Mouse (Mus musculus) limb, embryonic 14.5 days (tissue): Measurements from ENCODE around the gene Thap8. TPM values are rescaled to one million over a fixed set of nuclear protein-coding genes. Genes with fewer than 3 reads are reported as not detected.
"Not testable (repeated sequence)": the region's sequence is repeated elsewhere in the genome, so short reads cannot be mapped to it uniquely, and the experiment has no call there.

Source experiments
- ATAC-seq: fragments of 200-750 bp; cut with Nextera tagmentation; 2 replicates; pipeline ENCODE4 v1.8.0; 2017; ENCODE audit warnings: low read depth, moderate number of reproducible peaks, moderate TSS enrichment; ENCODE audit not compliant: low FRiP score
- DNase-seq: peaks from one replicate; pipeline ENCODE4 v3.0.0-alpha.2; 2015; ENCODE audit warnings: low spot score
- H3K27ac ChIP-seq: fragments of 300-500 bp; sonication (generic); replicated peaks from 2 replicates; pipeline ENCODE4 v1.5.1; 2014; ENCODE audit warnings: low read depth, mild to moderate bottlenecking, low read length, moderate library complexity, mixed read lengths
- H3K27me3 ChIP-seq: fragments of 300-500 bp; sonication (generic); 2 replicates; pipeline ENCODE4 v1.6.1; 2014; ENCODE audit warnings: low read length, mixed read lengths; ENCODE audit not compliant: control insufficient read depth, insufficient read depth
- H3K36me3 ChIP-seq: fragments of 300-500 bp; sonication (generic); 2 replicates; pipeline ENCODE4 v1.6.1; 2014; ENCODE audit warnings: mild to moderate bottlenecking, low read length, moderate library complexity, mixed read lengths; ENCODE audit not compliant: control insufficient read depth, insufficient read depth
- H3K4me1 ChIP-seq: fragments of 300-500 bp; sonication (generic); 2 replicates; pipeline ENCODE4 v1.6.1; 2014; ENCODE audit warnings: antibody characterized with exemption, low read length, mixed read lengths; ENCODE audit not compliant: control insufficient read depth, insufficient read depth
- H3K4me2 ChIP-seq: fragments of 300-500 bp; sonication (generic); replicated peaks from 2 replicates; pipeline ENCODE4 v1.6.1; 2014; ENCODE audit warnings: low read depth, mild to moderate bottlenecking, low read length, moderate library complexity; ENCODE audit not compliant: severe bottlenecking
- H3K4me3 ChIP-seq: fragments of 300-500 bp; sonication (generic); replicated peaks from 2 replicates; pipeline ENCODE4 v1.5.1; 2014; ENCODE audit warnings: low read length
- H3K9ac ChIP-seq: fragments of 300-500 bp; sonication (generic); 2 replicates; pipeline ENCODE4 v1.6.1; 2014; ENCODE audit warnings: mild to moderate bottlenecking, low read depth, low read length, moderate library complexity; ENCODE audit not compliant: severe bottlenecking
- H3K9me3 ChIP-seq: fragments of 300-500 bp; sonication (generic); 2 replicates; pipeline ENCODE4 v1.6.1; 2016; ENCODE audit warnings: low read length; ENCODE audit not compliant: control insufficient read depth
- POLR2A ChIP-seq: fragments of 200-500 bp; IDR thresholded peaks from 2 replicates; pipeline ENCODE4 v1.8.0; 2012; ENCODE audit warnings: inconsistent platforms, mild to moderate bottlenecking, moderate library complexity, borderline replicate concordance; ENCODE audit not compliant: insufficient read depth, insufficient read length; ENCODE audit errors: extremely low read depth
- WGBS: fragments of 180-500 bp; shearing (Covaris S2); extraction: QIAGEN DNeasy Blood & Tissue Kit; methylation state at CpG from one replicate; pipeline ENCODE4 v1.1.7; 2014; 5-methylcytosine and 5-hydroxymethylcytosine counted together
- polyA plus RNA-seq, 2 experiments: library from polyadenylated mRNA; depleted of rRNA in 1 of 2; stranded (reverse) in 1 of 2; unstranded in 1 of 2; fragments of >200 nt; fragmentation: Nextera tagmentation in 1 of 2; extraction: Ambion mirVana in 1 of 2; gene quantifications; 2 replicates each; pipeline versions ENCODE4 v1.2.1 to v1.2.3; 2012 to 2014

The Thap8 gene
- polyA plus RNA-seq, 2 experiments, result 0.10 TPM; not detected in 1

DNA sequence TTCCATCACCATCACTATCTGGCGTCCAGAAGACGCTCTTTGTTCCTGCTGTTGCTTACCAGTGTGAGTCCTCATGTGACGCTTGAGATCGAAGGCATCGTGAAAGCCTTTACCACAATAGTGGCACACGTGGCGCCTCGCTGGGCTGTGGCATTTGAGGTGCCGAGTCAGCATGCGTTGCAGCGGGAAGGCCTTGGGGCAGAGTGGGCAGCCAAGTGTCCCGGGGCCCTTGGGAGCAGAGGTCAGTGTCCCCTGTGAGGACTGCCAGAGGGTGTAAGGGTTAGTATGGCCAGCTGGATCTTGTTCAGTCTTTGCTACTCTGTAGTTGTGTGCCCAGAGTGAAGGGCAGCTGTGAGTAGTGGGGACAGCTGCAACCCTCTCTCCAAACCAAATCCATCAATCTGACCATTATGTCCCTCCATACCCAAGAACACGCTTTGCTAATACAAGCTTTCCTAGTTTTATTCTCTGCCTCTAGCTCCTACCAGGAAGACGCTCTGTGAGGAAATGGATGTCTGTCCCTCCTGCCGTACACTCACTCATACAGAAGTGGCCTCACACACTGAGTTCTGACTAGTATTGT, 45.5 kb upstream of the Thap8 start:
- H3K27me3 ChIP-seq, result no peaks in the 10 kb centered on the region
- H3K9me3 ChIP-seq, result no peaks in the 10 kb centered on the region
- ATAC-seq (no peak), DNase-seq (no peak)
- WGBS, result 92% methylated on average over 15 of the region's 15 CpGs
- peaks cover 10% of the 10 kb centered on the region for H3K4me1 ChIP-seq
- no peak overlapping the region for H3K27ac ChIP-seq
- H3K4me3 ChIP-seq, result no peak overlapping the region
- TF ChIP-seq POLR2A, result no peak
- no peak overlapping the region for H3K4me2 ChIP-seq
- H3K36me3 ChIP-seq, result peaks cover 25% of the 10 kb centered on the region
- no peak overlapping the region for H3K9ac ChIP-seq

DNA sequence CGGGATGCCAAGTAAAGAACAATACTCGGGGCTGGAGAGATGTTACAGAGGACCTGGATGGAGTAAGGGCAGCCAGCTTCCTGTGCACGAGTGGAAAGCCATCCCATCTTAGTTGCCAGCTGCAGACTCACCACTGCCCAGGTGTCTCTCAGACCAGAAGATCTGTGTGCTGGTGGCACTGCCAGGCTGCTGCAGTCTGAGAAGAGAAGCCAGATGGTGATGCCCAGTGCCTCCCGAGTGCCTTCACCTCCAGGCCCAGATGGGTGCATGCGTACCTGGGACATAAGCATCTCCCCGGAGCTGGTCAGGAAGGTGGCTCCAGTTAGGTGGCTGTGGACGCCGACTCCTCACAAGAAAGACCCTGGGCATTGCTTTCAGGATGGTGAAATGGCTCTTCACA, 44.8 kb upstream of the Thap8 start:
- H3K36me3 ChIP-seq, result peaks cover 28% of the 10 kb centered on the region
- no peak overlapping the region for H3K27ac ChIP-seq
- TF ChIP-seq POLR2A, result no peak
- H3K9me3 ChIP-seq, result no peaks in the 10 kb centered on the region
- peaks cover 10% of the 10 kb centered on the region for H3K4me1 ChIP-seq
- no peak overlapping the region for H3K4me3 ChIP-seq
- no peak for DNase-seq
- H3K4me2 ChIP-seq, result no peak overlapping the region
- WGBS, result 89% methylated on average over 8 of the region's 8 CpGs
- no peaks in the 10 kb centered on the region for H3K27me3 ChIP-seq
- ATAC-seq, result no peak
- H3K9ac ChIP-seq, result no peak overlapping the region

DNA sequence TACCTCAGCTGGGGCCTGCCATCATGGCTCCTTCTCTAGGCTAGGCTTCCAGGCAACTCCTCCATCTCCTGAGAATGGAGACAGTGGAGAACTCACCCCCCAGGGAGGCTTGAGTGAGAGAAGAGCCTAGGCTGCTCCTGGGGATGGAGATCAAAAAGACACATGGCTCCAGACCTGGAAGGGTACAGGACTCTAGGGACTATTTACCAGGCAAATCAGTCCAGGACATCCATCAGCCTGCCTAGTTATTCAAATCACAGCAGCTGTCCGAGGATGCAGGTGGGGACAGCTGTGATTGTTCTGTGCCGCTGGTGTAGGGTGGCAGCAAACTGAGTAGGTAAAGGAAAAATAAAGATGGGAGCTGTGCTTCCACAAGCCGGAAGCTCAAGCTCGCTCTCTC, 44.3 kb upstream of the Thap8 start, which contains the start of gene Ovol3:
Ovol3 (minus strand) TSS at position 101 of the 400 bp plus-strand sequence.
- WGBS, result 79% methylated on average over 4 of the region's 4 CpGs
- H3K9ac ChIP-seq, result no peak within 1 kb of the TSS
- H3K36me3 ChIP-seq, result peaks cover 29% of the 10 kb centered on the region
- no peak within 1 kb of the TSS for H3K4me3 ChIP-seq
- TF ChIP-seq POLR2A, result no peak
- H3K27me3 ChIP-seq, result no peaks in the 10 kb centered on the region
- no peak for DNase-seq
- no peaks in the 10 kb centered on the region for H3K9me3 ChIP-seq
- peaks cover 10% of the 10 kb centered on the region for H3K4me1 ChIP-seq
- H3K4me2 ChIP-seq, result no peak within 1 kb of the TSS
- H3K27ac ChIP-seq, result no peak within 1 kb of the TSS
- no peak for ATAC-seq

DNA sequence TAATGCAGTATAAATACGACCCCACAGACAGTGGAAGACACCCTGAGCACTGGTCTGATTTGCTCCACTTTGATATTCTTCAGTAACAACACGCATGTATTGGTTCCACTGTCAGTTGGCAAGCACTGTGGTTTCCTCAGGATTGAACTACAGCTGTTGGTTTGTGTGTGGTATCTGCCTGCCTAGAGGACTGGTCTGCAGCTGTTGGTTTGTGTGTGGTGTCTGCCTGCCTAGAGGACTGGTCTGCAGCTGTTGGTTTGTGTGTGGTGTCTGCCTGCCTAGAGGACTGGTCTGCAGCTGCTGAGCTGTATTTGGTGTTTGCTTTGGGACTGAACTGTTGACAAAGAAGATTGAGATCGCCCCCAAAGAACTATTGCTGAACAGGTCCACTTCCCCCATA, 42.5 kb upstream of the Thap8 start:
- not testable (repeated sequence) for H3K27ac ChIP-seq, H3K9me3 ChIP-seq, DNase-seq, H3K4me1 ChIP-seq, H3K4me3 ChIP-seq, H3K27me3 ChIP-seq, ATAC-seq, H3K4me2 ChIP-seq, H3K9ac ChIP-seq
- WGBS, result 77% methylated on average over 3 of the region's 3 CpGs
- peaks cover 34% of the 10 kb centered on the region for H3K36me3 ChIP-seq

DNA sequence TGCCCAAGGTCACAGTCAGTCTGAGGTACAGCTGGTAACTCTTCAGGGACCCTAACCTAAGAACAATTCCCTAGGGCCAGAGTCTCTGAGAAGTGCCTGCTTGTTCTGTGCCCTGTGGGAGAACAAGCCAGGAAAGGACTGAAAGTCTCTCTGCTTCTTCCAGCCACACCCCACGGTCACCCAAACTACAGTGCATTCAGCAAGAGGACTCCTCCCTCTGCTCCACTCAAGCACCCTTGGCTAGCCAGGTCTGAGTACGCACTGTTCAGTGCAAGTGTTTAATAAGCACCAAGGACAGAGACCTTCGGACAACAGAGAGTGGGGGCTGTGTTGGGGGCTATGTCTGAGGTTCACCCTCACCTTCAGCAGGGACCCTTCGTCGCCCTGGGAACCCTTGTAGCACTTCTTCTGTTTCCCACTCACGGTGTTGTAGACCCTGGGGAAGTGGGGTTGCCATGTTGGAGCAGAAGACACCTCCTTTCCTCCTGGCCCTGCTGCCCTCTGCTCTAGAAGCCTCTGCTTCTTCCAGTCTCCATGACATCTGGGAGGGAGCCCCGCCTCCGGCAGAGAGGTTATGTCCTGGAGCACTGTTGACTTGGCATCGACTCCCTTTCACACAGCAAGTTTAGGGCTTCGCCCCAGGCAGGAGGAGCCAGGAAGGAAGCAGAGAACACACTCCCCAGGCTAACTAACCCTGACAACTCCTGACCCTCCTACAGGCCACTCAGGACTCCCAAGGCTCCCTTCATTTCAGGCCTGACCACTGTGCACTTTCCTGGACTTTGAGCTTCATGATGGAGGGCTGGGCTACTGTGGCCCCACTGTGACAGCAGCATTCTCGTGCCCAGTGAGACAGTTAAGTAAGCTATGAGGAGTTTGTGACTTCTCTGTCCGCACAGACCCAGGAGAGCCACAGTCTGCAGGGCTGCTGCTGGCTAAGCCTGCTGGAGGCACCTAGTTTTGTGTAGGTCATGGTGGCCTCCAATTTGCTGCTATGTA, 27.6 kb upstream of the Thap8 start:
- no peak for TF ChIP-seq POLR2A
- Histone ChIP-seq H3K27ac (no peak overlapping the region), H3K4me1 (no peaks in the 10 kb centered on the region), H3K36me3 (peaks cover 3% of the 10 kb centered on the region; the same call in 1 of the 2 replicates), H3K9me3 (no peaks in the 10 kb centered on the region), H3K4me3 (no peak overlapping the region), H3K9ac (no peak overlapping the region), H3K4me2 (no peak overlapping the region), H3K27me3 (no peaks in the 10 kb centered on the region)
- DNase-seq (no peak), ATAC-seq (no peak)
- WGBS, result 78% methylated on average over 12 of the region's 12 CpGs
